Mouse (Mus musculus): ENCODE results near the gene Mdm2.

GRCm38 (mm10) chr10:117713466-117713865, 2.9 kb upstream of the Mdm2 start:
- no peak for TF ChIP-seq POLR2A (IDR thresholded peaks at IDR 0.05; ENCODE audit: borderline replicate concordance, extremely low read depth, insufficient read depth, insufficient read length, poor library complexity, severe bottlenecking)
- TF ChIP-seq CTCF (IDR thresholded peaks at IDR 0.05; ENCODE audit: borderline replicate concordance, extremely low read depth, insufficient read depth, insufficient read length) = no peak
